Mouse (Mus musculus): ENCODE measurements around the gene Phrf1.
"Not testable (repeated sequence)": the region's sequence is repeated elsewhere in the genome, so short reads cannot be mapped to it uniquely, and the experiment has no call there.

Phrf1 gene

DNA sequence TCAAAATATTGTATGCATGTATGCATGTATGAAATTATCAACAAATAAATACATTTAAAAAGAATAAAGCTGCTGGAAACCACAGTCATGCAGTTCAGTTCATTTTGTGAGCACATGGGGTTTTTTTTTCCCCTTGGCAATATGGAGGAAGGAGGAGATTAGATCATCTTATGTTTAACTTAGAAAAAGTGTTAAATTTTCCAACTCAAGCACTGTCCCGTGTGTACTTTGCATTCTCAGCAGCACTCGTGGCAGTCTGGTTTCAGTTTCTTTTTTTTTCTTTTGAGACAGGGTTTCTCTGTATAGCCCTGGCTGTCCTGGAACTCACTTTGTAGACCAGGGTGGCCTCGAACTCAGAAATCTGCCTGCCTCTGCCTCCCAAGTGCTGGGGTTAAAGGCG lies 21.9 kb downstream of the Phrf1 start:
- DNase-seq (ENCODE audit: extremely low read depth, low read depth), result not testable (repeated sequence)

DNA sequence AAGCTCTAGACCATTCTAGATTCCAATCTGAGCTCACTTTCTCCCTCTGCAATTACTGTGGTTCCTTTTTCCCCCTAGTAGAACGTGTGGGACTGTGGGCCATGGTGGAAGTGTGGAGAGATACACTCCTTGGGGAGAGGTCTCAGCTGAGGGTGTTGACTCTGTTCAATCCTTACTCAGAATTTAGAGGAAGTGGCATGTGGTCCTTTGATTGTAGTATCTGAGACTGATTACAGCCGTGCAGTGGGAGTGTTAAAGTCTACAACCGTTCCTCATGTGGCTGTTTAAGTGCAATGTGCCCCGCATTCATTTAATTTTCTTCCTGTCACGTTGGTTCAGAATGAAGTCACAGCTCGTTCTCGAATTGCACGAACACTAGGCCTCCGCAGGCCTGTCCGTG lies 27.6 kb downstream of the Phrf1 start:
- peak; percentile 39 for DNase-seq (ENCODE audit: extremely low read depth, low read depth)

GRCm38 (mm10) chr7:141261480-141261879 lies 32.9 kb downstream of the Phrf1 start:
- no peak for DNase-seq (ENCODE audit: extremely low read depth, low read depth)

GRCm38 (mm10) chr7:141263640-141264039 lies 35.1 kb downstream of the Phrf1 start:
- DNase-seq (ENCODE audit: extremely low read depth, low read depth), result no peak

DNA sequence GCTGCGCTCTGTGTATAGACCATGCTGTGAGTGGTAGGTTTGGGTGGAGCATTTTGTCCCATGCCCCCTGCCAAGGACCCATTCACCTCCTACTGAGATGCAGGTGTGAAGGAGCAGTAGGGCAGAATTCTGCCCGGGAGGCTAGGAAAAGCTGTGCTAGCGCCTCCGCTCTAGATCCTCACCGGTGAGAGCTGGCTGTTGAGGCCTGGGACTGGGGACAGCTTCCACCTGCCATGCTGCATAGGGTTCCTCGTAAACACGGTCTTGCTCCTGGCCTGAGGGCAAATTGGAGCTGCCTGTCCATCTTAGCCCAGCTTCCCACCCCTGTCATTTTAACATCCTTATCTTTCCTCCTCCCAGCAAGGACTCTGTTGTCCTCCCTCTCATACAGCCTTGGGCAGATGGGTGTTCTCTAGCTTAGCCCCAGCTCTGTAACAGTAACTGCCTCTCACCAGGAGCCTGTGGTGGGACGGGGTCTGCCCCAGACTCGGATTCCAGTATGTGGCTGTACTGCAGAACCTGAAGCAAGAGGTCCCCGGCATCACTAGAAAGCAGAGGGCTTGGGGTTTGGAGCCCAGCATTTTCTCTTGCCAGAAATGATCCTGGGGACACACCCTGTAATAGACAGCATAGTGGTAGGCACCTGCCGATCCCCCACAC lies 35.6 kb downstream of the Phrf1 start:
- no peak for DNase-seq (ENCODE audit: extremely low read depth, low read depth)

- DNase-seq (ENCODE audit: extremely low read depth, low read depth), result no peak
These were observed 36.3 kb downstream of the Phrf1 start for GRCm38 (mm10) chr7:141264761-141265410.

- DNase-seq (ENCODE audit: extremely low read depth, low read depth), result no peak
These were observed 36.8 kb downstream of the Phrf1 start for GRCm38 (mm10) chr7:141265411-141265738.

DNA sequence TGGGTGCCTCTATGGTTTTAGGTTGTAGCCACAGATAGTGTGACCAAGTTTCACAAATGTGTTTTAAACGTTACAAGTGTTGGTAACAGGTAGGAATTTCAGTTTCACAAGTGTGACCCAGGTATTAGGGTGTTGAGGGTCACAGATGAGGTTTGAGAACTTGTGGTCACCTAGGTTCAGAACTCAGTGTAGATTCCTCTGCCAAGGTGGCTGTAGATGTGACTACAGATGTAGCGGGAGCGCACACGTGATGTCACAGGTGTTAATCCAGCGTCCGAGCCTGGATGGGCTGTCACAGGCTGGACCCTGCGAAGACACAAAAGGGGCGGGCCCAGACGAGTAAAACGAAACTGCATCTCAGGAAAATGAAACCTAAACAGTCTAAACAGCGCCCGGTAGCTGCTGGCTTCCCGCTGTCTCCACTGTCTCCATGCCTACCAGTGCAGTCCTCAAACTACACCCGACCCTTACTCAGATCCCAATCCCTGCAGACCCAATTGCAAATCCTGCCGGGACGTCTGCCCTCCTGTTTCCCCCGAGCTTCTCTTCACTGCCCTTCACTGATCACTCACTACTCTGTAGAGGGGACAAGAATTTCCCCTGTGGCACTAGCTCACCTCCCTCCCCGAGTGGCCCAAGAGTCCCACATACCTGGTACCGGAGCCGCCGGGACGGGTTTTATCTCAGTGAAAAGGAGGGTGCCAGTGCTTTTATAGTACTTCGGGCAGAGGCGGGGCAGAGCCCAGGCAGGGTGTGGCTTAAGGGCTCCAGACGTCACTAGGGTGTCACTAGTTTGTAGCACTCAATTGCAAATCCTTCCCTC lies 37.4 kb downstream of the Phrf1 start, which contains the start of gene Irf7:
Gene Irf7 (minus strand): TSS at position 743 of the 823 bp plus-strand sequence.
- DNase-seq (ENCODE audit: extremely low read depth, low read depth), result peak; percentile 40

GRCm38 (mm10) chr7:141268466-141269272 lies 40.1 kb downstream of the Phrf1 start:
- no peak for DNase-seq (ENCODE audit: extremely low read depth, low read depth)

DNA sequence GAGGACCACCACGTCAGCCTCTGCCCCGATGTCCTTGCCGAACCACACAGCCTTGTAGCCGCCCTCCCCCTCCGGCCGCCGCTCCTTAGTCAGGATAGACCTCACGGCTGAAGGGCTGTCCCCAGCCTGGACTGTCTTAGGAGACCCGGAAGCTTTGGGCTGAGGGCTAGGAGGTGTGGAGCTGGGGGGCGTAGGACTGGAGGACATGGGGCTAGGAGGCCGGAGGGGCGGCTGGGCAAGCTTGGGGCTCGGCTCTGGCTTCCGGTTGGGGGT lies 40.6 kb downstream of the Phrf1 start:
- DNase-seq (ENCODE audit: extremely low read depth, low read depth), result no peak

- DNase-seq (ENCODE audit: extremely low read depth, low read depth), result no peak
These were observed 42.0 kb downstream of the Phrf1 start for GRCm38 (mm10) chr7:141270631-141271030.

DNA sequence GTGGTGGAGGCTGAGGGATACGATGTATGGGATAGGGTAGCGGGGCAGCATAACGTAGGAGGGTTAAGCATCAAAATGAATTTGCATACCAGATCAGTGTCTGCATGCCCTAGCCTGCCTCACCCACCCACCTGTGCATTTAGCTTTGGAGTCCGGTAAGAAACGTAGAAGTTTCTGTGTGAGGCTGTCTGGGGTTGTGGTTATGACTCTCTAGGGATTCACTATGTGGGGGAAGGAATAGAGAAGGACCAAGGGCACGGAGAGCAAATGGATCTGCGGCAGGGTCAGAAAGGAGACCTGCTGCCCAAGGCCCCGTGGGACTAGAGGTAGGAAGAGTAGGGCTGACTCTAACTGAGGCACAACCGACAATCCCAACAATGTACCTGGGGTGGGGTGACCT lies 46.8 kb downstream of the Phrf1 start:
- DNase-seq (ENCODE audit: extremely low read depth, low read depth), result no peak

GRCm38 (mm10) chr7:141276546-141276945 lies 48.0 kb downstream of the Phrf1 start, which contains the start of gene Cdhr5:
TSS of gene Cdhr5 (minus strand) at chr7:141276786.
- DNase-seq (ENCODE audit: extremely low read depth, low read depth), result no peak

DNA sequence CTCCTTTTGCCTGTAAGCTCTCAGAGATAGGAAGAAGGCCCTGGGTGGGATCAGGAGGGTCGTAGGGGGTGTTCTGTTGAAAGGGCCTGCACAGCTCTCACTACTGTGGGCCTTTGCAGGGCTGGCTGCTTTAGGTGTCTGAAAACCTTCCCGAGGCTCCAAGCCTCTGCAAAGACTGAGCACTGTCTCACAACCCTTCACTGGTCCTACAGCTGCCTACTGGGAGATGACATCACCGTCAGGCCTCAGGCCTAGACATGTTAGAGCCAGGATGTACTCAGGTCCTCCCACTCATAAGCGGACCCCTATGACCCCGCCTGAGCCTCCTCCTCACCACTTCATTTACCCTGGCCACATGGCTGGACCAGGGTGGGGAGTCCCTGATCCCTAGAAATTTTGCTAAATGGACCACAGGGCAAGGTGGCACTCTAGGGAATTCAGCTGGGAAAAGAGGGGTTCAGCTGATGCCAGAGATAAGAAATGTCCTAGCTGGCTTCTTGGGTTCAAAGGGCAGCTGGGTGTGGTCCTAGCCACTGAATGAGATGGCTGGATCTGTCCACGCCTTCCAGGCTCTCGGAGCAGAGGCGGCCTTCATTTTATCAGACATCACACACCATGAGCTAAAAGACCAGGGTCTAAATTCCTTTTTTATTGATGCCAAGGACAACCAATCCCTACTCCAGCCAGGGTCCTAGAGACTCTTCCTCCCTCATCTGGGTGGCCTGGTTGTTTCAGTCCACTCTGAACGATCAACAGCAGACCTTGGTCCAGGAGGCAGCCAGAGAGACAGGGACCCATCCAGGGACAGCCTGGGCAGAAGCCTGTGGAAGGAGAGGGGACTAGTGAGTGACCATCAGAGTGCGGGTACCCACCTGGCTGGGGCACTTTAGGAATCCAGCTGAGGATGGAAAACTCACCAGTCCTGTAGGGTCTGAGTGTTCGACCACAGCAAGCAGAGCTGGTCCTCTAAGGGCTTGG lies 49.4 kb downstream of the Phrf1 start:
- no peak for DNase-seq (ENCODE audit: extremely low read depth, low read depth)

- DNase-seq (ENCODE audit: extremely low read depth, low read depth), result no peak
These were observed 50.4 kb downstream of the Phrf1 start, which contains the start of gene Sct for GRCm38 (mm10) chr7:141278766-141279590. TSS of gene Sct (minus strand) at chr7:141279133.

DNA sequence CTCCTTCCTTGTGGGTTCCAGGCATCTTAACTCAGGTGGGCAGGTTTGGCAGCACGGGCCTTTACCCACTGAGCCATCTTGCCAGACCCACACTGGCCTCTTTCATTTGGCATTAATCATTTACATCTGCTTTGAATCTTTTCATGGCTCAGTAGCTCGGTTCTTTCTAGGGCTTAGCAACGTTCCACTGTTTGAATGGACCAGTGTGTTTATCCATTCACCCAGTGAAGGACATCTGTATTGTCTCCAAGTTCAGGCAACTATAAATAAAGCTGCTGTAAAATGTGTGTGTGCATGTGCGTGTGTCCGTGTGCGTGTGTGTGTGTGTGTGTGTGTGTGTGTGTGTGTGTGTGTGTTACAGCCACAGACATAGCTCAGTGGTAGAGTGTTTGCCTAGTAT lies 52.9 kb downstream of the Phrf1 start:
- no peak for DNase-seq (ENCODE audit: extremely low read depth, low read depth)

DNA sequence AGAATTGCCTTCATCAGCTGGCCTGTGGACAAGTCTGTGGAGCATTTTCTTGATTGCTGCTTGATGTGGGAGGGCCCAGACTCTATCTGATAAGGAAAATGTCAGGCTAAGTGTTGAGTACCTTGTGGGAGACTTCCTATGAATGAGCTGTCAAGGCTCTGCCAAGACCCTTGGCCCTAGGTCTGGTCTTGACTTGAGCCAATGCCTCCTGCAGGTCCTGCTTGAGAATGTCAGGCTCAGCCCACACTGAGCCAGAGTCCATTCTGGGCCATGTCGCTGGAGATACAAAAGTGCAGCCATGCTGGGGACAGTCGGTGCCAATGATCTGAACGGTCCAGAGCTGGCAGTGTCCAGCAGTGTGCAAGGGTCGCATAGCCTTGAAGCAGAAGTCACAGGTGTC lies 54.2 kb downstream of the Phrf1 start:
- DNase-seq (ENCODE audit: extremely low read depth, low read depth), result no peak

DNA sequence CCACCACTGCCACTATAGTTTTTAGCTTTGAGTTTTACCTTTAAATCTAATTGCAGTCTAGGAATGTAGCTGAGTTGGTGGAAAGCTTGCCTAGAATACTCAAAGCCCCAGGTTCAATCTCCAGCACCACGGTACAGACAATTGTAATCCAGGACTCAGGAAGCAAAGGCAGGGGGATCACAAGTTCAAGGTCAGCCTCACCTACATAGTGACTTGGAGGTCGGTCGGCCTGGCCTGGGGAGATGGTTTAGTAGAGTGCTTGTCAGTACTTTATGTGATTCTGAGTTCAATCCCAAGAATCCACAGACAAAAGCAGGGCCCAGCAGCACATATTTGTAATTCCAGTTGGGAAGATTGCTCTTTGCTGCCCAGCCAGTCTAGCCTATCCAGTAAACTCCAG lies 59.5 kb downstream of the Phrf1 start:
- DNase-seq (ENCODE audit: extremely low read depth, low read depth), result no peak

DNA sequence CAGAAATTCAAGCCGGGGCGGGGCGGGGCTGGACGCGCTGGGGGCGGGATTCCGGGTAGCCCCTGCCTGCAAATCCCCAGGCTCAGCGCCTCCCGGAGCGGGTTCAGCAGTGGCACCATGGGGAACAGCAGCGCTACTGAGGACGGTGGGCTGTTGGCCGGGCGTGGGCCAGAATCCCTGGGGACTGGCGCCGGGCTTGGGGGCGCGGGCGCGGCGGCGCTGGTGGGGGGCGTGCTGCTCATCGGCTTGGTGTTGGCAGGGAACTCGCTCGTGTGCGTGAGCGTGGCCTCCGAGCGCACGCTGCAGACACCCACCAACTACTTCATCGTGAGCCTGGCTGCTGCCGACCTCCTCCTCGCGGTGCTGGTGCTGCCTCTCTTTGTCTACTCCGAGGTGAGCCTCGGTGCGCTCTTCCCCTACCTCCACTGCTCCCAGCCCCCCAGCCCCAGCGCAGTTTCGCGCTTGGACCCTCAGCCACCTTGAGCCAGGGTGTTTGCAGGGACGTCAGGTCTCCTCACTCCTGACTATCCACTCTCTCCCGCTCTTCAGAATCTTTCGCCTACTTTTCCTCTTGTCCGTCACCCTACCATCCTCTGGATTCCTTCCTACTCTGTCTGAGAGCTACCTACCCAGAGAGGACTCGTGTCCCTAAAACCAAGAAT lies 63.5 kb downstream of the Phrf1 start, which contains the start of gene Drd4:
Gene Drd4 (plus strand): TSS at position 86 of the 662 bp plus-strand sequence.
- DNase-seq (ENCODE audit: extremely low read depth, low read depth), result no peak

Measured in MEL-GATA-1-ER (cell line).